Mouse (Mus musculus): Measurements from ENCODE around the gene Sp3.
"Not testable (repeated sequence)": the region's sequence is repeated elsewhere in the genome, so short reads cannot be mapped to it uniquely, and the experiment has no call there.

Sp3 gene

GRCm38 (mm10) chr2:72992497-72992896, 12.3 kb upstream of the Sp3 start:
- no peak for DNase-seq (ENCODE audit: low spot score in 2 of 2)

DNA sequence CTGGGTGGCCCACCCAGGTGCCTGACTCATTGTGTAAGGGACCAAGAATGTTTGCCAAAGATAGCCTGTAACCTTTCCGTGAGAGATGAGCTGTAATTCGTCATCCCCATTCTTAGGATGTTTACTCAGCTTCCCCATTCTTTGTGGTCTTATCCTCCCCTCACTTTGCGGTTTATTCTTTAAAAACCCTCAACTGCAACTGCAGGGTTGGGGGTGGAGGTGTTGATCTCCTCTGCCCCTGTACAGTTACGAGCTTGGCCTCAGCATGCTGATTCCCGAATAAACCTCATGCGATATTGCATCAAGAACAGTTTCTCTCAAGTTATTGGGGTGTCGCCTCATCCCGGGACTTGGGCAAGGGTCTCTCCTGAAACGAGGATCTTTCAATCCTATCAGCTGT, 8.7 kb upstream of the Sp3 start:
- DNase-seq (ENCODE audit: low spot score in 2 of 2): not testable (repeated sequence)

DNA sequence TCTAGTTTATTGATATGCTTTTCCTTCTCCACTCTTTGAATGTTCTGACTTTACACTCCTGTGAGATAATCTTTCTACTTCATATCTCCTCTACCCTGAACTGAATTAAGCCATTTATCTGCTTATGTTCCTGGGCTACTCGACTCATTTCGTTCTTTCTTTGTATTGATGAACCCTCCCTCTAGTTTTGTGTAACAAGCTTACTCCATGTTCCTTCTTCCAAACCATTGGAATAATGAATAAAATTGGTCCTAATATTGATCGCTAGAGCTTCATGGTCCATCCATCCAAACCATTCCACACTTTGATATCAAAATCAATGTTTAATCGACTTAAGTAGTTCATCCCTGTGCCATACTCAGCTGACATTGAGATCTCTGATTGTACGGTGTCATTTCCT, 6.4 kb upstream of the Sp3 start, which contains the start of gene Gm11084:
Gene Gm11084, minus strand, starts transcription at position 101 of the 400 bp plus-strand sequence.
- DNase-seq (ENCODE audit: low spot score in 2 of 2): no peak

GRCm38 (mm10) chr2:72985516-72985915, 5.3 kb upstream of the Sp3 start:
- DNase-seq (ENCODE audit: low spot score in 2 of 2): no peak

- DNase-seq (ENCODE audit: low spot score in 2 of 2): no peak
These were observed 4.6 kb upstream of the Sp3 start for GRCm38 (mm10) chr2:72984806-72985205.

DNA sequence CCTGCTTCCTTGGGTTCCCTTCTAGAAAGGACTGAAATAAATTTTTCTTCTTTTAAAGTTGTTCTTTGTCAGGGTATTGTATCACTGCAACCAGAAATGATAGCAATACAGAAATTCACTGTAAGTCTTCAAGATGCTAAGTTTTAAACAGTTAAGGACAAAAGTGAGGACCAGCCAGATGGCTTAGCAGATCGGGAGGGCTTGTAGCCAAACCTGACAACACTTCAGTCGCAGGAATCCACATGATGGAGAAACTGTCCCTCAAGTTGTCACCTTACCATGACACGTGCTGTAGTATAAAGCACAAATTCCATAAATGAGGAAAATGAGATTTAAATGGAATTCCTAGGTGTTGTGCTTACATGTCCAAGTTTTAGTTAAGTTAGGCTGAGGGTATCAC, 3.0 kb upstream of the Sp3 start:
- no peak for DNase-seq (ENCODE audit: low spot score in 2 of 2)

DNA sequence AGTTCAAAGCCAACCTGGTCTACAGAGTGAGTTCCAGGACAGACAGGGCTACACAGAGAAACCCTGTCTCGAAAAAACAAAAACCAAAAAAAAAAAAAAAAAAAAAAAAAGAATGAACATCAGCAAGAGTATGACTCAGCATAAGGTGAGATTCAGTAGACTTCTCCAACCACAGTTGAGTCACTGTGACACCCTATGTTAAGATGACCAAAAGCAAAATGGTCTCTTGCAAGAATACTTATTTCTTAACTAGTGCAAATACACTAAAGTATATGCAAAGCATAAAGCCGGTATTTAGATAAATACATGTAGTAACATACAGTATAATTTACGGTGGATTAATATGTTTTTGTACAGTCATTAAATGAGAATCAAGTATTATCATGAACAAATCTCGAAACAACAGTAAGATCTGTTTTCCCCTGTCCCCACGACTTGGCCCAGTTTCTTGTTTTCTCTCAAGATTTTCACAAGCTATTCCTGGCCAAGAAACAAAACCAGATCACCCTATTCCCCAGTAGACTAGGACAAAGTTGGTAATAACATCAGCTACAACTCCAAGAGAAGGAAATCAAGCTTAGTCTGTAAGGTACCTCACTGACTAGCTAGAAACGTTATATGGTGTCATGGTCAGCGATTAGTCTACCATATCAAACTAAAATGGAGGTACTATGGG, 2.0 kb upstream of the Sp3 start:
- no peak for DNase-seq (ENCODE audit: low spot score in 2 of 2)

DNA sequence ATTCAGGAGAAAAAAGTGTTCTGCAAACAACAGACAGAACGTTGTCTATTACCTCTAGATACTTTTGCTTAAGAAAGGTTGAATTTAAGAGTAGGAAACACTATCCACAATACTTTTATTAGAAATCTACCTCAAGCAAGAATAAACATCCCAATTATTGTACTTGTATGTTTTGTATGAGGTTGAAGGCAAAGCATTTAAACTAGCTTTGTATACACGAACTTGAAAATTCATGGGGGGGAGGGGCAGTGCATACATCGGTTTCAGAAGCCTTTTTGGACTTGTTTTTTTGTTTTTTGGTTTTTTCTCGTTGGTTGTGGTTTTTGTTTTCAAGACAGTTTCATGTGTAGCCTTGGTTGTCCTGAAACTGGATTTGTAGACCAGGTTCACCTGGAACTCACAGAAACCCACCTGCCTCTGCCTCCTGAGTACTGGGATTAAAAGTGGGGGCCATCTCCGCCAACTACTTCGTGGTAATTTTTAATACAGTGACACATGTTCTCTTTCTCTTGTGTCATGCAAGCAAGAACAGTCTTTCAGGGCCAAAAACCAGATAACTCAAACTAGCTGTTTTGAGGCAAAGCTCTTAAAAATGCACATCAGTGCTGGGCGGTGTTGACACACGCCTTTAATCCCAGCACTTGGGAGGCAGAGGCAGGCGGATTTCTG, 1.3 kb upstream of the Sp3 start:
- DNase-seq (ENCODE audit: low spot score in 2 of 2): no peak

DNA sequence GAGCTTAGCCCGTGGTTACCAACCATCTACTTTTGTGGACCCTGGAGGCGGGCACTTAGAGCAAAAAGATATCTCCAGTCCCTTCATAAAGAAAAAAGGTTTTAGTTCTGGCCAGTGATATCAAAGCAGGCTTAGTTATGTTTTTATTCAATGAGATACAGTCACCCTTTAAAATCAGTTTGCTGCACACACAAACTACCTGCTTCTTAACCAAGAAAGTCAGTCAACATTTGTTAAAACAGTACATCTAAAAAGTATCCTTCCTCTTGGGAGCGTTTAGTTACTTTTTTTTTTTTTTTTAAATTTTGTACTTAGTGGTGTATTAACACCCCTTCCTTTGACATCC, 802 bp upstream of the Sp3 start:
- no peak for DNase-seq (ENCODE audit: low spot score in 2 of 2)

GRCm38 (mm10) chr2:72979659-72980071, 581 bp downstream of the Sp3 start:
- DNase-seq (ENCODE audit: low spot score in 2 of 2): peak; percentile 64 to 81

GRCm38 (mm10) chr2:72978901-72979658, 1.2 kb downstream of the Sp3 start:
- DNase-seq (ENCODE audit: low spot score in 2 of 2): peak; percentile 89 to 92

DNA sequence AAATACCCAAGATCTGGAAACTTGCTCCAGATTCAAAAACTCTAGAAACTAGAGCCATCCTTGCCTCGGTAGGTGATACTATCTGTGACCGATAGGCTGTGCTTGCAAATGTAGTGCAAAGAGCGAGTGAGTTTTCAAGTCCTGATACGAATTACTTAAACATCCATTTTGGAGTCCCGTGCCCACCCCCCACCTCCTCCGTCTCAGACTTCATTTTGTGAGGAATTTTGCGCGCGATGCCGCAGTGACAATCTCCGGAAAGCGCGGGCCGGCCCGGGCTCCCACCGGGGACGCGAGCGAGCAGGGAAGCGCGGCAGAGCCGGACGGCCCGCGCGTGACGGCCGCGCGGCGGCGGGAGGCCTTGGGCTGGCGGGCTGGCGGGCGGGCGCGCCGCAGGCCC, 1.8 kb downstream of the Sp3 start:
- DNase-seq (ENCODE audit: low spot score in 2 of 2): peak; percentile 60 to 74

DNA sequence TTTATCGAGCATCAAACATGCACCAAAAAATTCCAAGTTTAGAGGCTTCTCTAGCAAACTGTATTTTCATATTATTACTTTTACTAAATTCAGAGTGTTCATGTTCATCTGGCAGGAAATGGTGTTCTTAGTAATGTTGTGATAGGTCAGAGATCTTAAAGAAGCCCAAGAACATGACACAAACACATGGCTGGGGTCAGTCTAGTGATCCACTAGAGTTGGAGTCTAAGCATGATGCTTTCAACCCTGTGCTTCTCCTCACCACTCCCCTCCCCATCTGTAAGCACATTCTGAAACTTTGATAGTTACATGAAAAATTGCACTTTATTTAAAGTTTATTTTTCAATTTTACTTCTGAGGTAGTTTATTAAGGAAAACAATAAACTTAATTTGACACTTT, 3.0 kb downstream of the Sp3 start:
- no peak for DNase-seq (ENCODE audit: low spot score in 2 of 2)

DNA sequence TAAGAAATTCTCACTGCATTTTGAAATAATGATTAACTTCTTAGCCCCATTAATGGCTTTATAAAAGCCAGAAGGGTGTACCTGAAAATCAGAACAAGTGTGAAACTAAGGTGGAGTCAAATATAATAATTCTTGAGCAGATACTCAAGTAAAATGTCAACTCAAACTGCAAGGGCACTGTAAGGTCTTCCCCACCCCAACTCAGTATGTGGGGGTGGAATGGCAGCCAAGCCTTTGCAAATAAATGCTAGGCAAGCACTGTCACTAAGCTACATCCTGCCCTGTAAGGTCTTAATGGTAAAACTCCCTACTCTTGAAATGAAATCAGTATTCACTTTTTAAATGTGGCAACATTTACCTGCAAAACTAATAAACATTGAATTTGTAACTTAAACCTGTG, 4.2 kb downstream of the Sp3 start:
- DNase-seq (ENCODE audit: low spot score in 2 of 2): no peak

GRCm38 (mm10) chr2:72970831-72971230, 9.4 kb downstream of the Sp3 start:
- DNase-seq (ENCODE audit: low spot score in 2 of 2): no peak

DNA sequence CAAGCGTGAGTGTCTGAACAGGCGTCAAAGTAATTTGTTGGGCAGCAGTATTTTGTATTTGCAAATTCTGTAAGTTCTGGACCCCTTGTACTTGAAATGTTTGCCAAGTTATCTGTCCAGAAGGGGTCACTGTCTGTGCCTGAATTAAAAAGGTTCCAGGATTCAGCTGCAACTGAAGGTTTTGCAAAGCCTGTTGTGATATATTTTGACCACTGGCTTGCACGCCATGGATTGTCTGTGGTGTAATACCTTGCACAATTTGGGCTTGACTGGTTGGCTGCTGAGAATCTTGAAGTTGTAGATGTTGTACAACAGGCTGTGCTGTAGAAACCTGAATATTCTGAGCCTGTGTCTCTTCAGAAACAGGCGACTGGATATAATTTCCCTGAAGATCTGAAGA, 9.9 kb downstream of the Sp3 start:
- DNase-seq (ENCODE audit: low spot score in 2 of 2): no peak

GRCm38 (mm10) chr2:72968536-72968935, 11.7 kb downstream of the Sp3 start:
- DNase-seq (ENCODE audit: low spot score in 2 of 2): no peak

GRCm38 (mm10) chr2:72965450-72965849, 14.8 kb downstream of the Sp3 start:
- no peak for DNase-seq (ENCODE audit: low spot score in 2 of 2)

DNA sequence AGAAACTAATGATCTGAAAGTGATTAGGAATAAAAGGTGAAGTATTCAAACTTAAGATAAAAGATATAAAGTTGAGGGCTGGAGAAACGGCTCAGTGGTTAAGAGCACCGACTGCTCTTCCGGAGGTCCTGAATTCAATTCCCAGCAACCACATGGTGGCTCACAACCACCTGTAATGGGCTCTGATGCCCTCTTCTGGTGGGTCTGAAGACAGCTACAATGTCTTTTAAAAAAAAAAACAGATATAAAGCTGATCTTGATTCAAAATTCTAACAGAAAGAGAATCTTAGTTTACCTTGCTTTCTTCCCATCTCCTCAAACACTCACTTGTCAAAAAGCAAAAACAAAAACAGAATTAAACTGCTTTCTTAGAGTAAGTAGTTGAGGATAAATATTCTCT, 23.8 kb downstream of the Sp3 start:
- DNase-seq (ENCODE audit: low spot score in 2 of 2): no peak

DNA sequence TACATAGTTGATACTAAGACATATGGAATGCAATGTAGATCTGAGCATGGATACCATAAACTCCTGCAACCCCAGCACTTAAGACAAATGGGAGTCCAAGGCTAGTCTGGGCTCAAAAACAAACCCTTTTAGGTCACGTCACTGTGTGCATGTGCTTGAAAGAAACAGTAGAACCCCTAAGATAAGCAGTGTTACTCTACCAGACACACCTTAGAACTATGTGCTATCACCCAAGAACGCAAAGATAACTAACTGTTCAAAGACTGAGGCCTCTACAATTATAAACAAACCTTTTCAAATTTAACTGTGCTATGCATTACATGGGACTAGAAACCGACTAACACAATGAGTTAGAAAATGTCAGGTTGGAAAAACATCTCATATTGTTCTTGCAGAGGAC, 27.3 kb downstream of the Sp3 start:
- DNase-seq (ENCODE audit: low spot score in 2 of 2): no peak

- DNase-seq (ENCODE audit: low spot score in 2 of 2): no peak
These were observed 44.3 kb downstream of the Sp3 start for GRCm38 (mm10) chr2:72935937-72936336.

GRCm38 (mm10) chr2:72932186-72932585, 48.1 kb downstream of the Sp3 start:
- no peak for DNase-seq (ENCODE audit: low spot score in 2 of 2)

DNA sequence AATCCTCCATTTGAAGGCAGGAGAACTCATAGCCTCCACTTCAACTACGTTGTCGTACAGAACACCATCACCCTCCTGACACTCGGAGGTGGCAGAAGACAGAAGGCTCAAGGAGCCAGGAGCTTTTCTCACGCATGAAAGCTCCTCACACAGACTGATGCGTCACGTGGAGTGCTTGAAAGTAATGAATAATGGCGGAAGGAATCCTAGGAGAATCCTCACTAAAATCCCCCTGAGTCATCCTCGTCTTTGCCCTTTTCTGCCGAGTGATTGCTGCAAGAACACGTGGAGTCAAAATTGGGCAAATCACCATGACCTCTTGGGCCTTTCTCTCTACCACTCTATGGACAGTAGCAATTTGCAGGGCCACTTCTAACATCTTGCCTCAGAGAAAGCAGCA, 55.3 kb downstream of the Sp3 start:
- no peak for DNase-seq (ENCODE audit: low spot score in 2 of 2)
